19 mouse cellular contexts compared by ENCODE assay signal in genomic region chr17:94764711-94765110, GRCm38 (mm10). TPM values are rescaled to one million over a fixed set of nuclear protein-coding genes. Genes with fewer than 3 reads are reported as not detected.
DNase-seq lines count a peak whose midpoint lies in the region; ATAC-seq lines count a peak whose summit lies in the region.
"Had no signal": no experiment of that assay in that cellular context is flagged by ENCODE, and none has a peak within 500 bp of the region (broad histone marks: within the 10 kb centered on the region; RNA-seq: fewer than 3 reads in every experiment).

No protein-coding gene starts in this region.

- peak; percentile 11 for DNase-seq in c-Kit-positive CD71-positive TER-119-negative erythroid progenitor cells, embryonic 14.5 days (ENCODE audit: low read depth)
- no peak for DNase-seq in right cerebral cortex, postnatal 10 days (ENCODE audit: low spot score in 2 of 2)
- no peak for DNase-seq in left cerebral cortex, adult 9 months (ENCODE audit: low spot score in 2 of 2)
- DNase-seq: adrenal gland, postnatal 10 days; cerebellum, adult 18-20 months; cerebellum, adult 9-11 months; cerebellum, postnatal 36 days; gastrocnemius, adult 2 months; gastrocnemius, postnatal 25 days; heart, postnatal 10 days; heart, postnatal 4 days had no signal

- peaks cover 3% of the 10 kb centered on the region; the same call in 1 of the 2 replicates for H3K4me1 ChIP-seq in liver, embryonic 12.5 days
- H3K4me1 ChIP-seq in liver, embryonic 16.5 days (ENCODE audit: control insufficient read depth, low read depth, low read length), result no peaks in the 10 kb centered on the region; the same call in 1 of the 2 replicates
- no peaks in the 10 kb centered on the region for H3K4me1 ChIP-seq in kidney, embryonic 15.5 days
- H3K4me1 ChIP-seq: embryonic facial prominence, embryonic 13.5 days; forebrain, embryonic 12.5 days; heart, embryonic 10.5 days; hindbrain, embryonic 12.5 days had no signal

- H3K27ac ChIP-seq in liver, embryonic 12.5 days, result no peak overlapping the region
- H3K27ac ChIP-seq in liver, embryonic 16.5 days (ENCODE audit: low read length), result no peak overlapping the region
- no peak overlapping the region for H3K27ac ChIP-seq in kidney, embryonic 15.5 days
- H3K27ac ChIP-seq: embryonic facial prominence, embryonic 13.5 days; forebrain, embryonic 12.5 days; gastrocnemius, adult 2 months; heart, embryonic 10.5 days; hindbrain, embryonic 12.5 days had no signal

- peak; percentile 84 for ATAC-seq in liver, embryonic 12.5 days
- peak; percentile 58 for ATAC-seq in liver, embryonic 16.5 days (ENCODE audit: low read depth)
- no peak for ATAC-seq in kidney, embryonic 15.5 days (replicated peaks; ENCODE audit: low FRiP score)
- ATAC-seq: hindbrain, embryonic 16.5 days had no signal

- H3K4me2 ChIP-seq in liver, embryonic 12.5 days, result no peak overlapping the region
- H3K4me2 ChIP-seq in liver, embryonic 16.5 days (ENCODE audit: low read depth, low read length), result no peak overlapping the region
- H3K4me2 ChIP-seq in kidney, embryonic 15.5 days, result no peak overlapping the region
- H3K4me2 ChIP-seq: embryonic facial prominence, embryonic 13.5 days; forebrain, embryonic 12.5 days; hindbrain, embryonic 12.5 days had no signal

- no peak overlapping the region for H3K4me3 ChIP-seq in liver, embryonic 12.5 days
- H3K4me3 ChIP-seq in liver, embryonic 16.5 days (ENCODE audit: low read depth, low read length), result no peak overlapping the region
- H3K4me3 ChIP-seq in kidney, embryonic 15.5 days (replicated peaks), result no peak overlapping the region
- H3K4me3 ChIP-seq: embryonic facial prominence, embryonic 13.5 days; forebrain, embryonic 12.5 days; gastrocnemius, adult 2 months; heart, embryonic 10.5 days; hindbrain, embryonic 12.5 days had no signal

- H3K27me3 ChIP-seq in liver, embryonic 12.5 days (replicated peaks), result no peaks in the 10 kb centered on the region
- H3K27me3 ChIP-seq in liver, embryonic 16.5 days (ENCODE audit: control insufficient read depth, insufficient read depth, low read depth, low read length), result no peaks in the 10 kb centered on the region
- H3K27me3 ChIP-seq in kidney, embryonic 15.5 days, result no peaks in the 10 kb centered on the region
- H3K27me3 ChIP-seq: embryonic facial prominence, embryonic 13.5 days; forebrain, embryonic 12.5 days; hindbrain, embryonic 12.5 days had no signal

- H3K9ac ChIP-seq in liver, embryonic 12.5 days, result no peak overlapping the region
- no peak overlapping the region for H3K9ac ChIP-seq in liver, embryonic 16.5 days (ENCODE audit: low read depth, low read length)
- no peak overlapping the region for H3K9ac ChIP-seq in kidney, embryonic 15.5 days
- H3K9ac ChIP-seq: embryonic facial prominence, embryonic 13.5 days; forebrain, embryonic 12.5 days; hindbrain, embryonic 12.5 days had no signal

- peaks cover 84% of the 10 kb centered on the region for H3K36me3 ChIP-seq in liver, embryonic 12.5 days
- peaks cover 3% of the 10 kb centered on the region for H3K36me3 ChIP-seq in liver, embryonic 16.5 days (ENCODE audit: control insufficient read depth, insufficient read depth)
- H3K36me3 ChIP-seq in kidney, embryonic 15.5 days, result peaks cover 77% of the 10 kb centered on the region

- WGBS in liver, embryonic 12.5 days (ENCODE audit: insufficient replicate concordance), result 60% methylated on average over 3 of the region's 3 CpGs
- WGBS in liver, embryonic 16.5 days (ENCODE audit: insufficient replicate concordance), result 54% methylated on average over 3 of the region's 3 CpGs
- WGBS in kidney, embryonic 15.5 days, result 88% methylated on average over 3 of the region's 3 CpGs

- no peaks in the 10 kb centered on the region for H3K9me3 ChIP-seq in liver, embryonic 12.5 days (replicated peaks)
- H3K9me3 ChIP-seq in liver, embryonic 16.5 days (replicated peaks; ENCODE audit: control insufficient read depth, low read length), result no peaks in the 10 kb centered on the region
- no peaks in the 10 kb centered on the region for H3K9me3 ChIP-seq in kidney, embryonic 15.5 days (replicated peaks)
- H3K9me3 ChIP-seq: embryonic facial prominence, embryonic 13.5 days; forebrain, embryonic 12.5 days; heart, embryonic 10.5 days; hindbrain, embryonic 12.5 days had no signal

RNA-seq across cellular contexts. Expression of gene Mettl4, which starts 14.9 kb away (rescaled TPM):
- polyA plus RNA-seq in liver, embryonic 12.5 days (2016; fragmentation: Nextera tagmentation; extraction: Ambion mirVana), result 21.0 and 21.1 TPM in 2 replicates
- polyA plus RNA-seq in liver, embryonic 16.5 days (2015; fragmentation: Nextera tagmentation; extraction: Ambion mirVana), result 9.1 and 9.6 TPM in 2 replicates
- polyA plus RNA-seq in kidney, embryonic 15.5 days (2015; fragmentation: Nextera tagmentation; extraction: Ambion mirVana), result 20.5 and 21.7 TPM in 2 replicates
